In the genomic region with DNA sequence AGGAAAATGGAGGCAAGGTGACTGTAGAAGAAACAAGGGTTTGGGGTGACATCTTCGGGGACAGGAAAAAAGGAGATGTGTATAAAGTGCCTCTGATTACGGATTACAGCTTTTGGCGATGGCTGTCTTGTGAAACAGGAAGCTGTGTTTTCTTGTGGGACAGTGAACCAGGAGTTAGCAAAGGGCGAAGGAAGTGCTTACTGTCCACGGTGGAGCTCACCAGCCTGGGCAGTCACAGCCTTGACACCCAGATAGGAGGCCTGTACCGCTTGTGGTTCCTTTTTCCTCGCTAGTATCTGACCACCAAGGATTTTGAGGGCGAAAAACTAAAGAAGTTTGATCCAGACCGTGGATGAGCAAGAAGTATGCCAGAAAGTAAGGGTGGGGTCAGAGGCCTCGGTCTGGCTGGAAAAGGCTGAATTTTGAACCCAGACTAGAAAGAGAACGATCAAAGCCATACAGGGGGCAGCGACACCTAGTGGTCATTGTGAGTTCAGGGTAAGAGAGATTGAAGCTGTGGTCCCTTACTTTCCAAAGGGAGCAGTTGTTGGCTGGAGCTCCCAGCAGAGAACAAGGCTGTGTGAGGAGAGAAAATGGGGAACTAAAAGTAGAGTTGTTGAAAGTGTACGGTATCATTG, we compare ENCODE assay signal across 8 mouse cellular contexts. TPM values are rescaled to one million over a fixed set of nuclear protein-coding genes. Genes with fewer than 3 reads are reported as not detected.
DNase-seq lines count a peak whose midpoint lies in the region; ATAC-seq and TF ChIP-seq lines count a peak whose summit lies in the region.

No protein-coding gene starts in this region.

- H3K9me3 ChIP-seq in MEL (replicated peaks; ENCODE audit: insufficient read depth, low read length): no peaks in the 10 kb centered on the region
- H3K9me3 ChIP-seq in forebrain, embryonic 15.5 days: no peaks in the 10 kb centered on the region

- peak; percentile 69 for TF ChIP-seq RAD21 in MEL (IDR thresholded peaks at IDR 0.05; ENCODE audit: low read depth, low read length)

- peak; percentile 93 for DNase-seq in MEL (ENCODE audit: low read depth, low spot score)
- peak; percentile 64 for DNase-seq in cerebellum, adult 11 months
- DNase-seq in layer of hippocampus, postnatal 36 days: peak; percentile 60 to 64
- DNase-seq in lung, postnatal 4 days: peak; percentile 64 to 77
- DNase-seq in retina, postnatal 1 day: peak; percentile 86
- DNase-seq in urinary bladder, adult 18-20 months (ENCODE audit: low spot score in 2 of 2): peak; percentile 52 to 67

- peak overlapping the region; percentile 85 for H3K9ac ChIP-seq in MEL (ENCODE audit: control insufficient read depth, low read depth, low read length, poor library complexity, severe bottlenecking)
- H3K9ac ChIP-seq in forebrain, embryonic 15.5 days (replicated peaks): no peak overlapping the region

- no peak for ATAC-seq in forebrain, embryonic 15.5 days (replicated peaks)
- peak; percentile 63 to 68 for ATAC-seq in hematopoietic stem cell, adult 5-6 weeks (replicated peaks in 1 of 2; ENCODE audit: insufficient read depth in 1 of 2, low FRiP score in 2 of 2, low TSS enrichment in 1 of 2, low read depth in 1 of 2, poor library complexity in 2 of 2, severe bottlenecking in 2 of 2)

- 52% methylated on average over 13 of the region's 13 CpGs for WGBS in forebrain, embryonic 15.5 days

- peaks cover 0 to 20% of the 10 kb centered on the region in 2 experiments; a peak in 2 of 4 replicates for H3K36me3 ChIP-seq in MEL (ENCODE audit: control insufficient read depth in 1 of 2, insufficient read depth in 2 of 2, low read length in 2 of 2)
- H3K36me3 ChIP-seq in forebrain, embryonic 15.5 days: peaks cover 15% of the 10 kb centered on the region

- 0 out of 4 replicates have a peak, but pooled peaks of 1 of the 2 experiments have one; percentile 22 for TF ChIP-seq EP300 in MEL (IDR thresholded peaks at IDR 0.05; ENCODE audit: low read depth in 1 of 2, low read length in 2 of 2)

- no peak for TF ChIP-seq POLR2A in MEL (IDR thresholded peaks at IDR 0.05; ENCODE audit: control insufficient read depth in 1 of 2, insufficient read depth in 1 of 2, low read depth in 1 of 2, low read length in 2 of 2, poor library complexity in 1 of 2)

- H3K4me3 ChIP-seq in MEL (ENCODE audit: control insufficient read depth in 1 of 2, insufficient read depth in 1 of 2, low read depth in 2 of 2, low read length in 2 of 2): peak overlapping the region; percentile 79 to 85
- peak overlapping the region; percentile 4; the same call in 1 of the 2 replicates for H3K4me3 ChIP-seq in forebrain, embryonic 15.5 days

- peak; percentile 76 to 89 (median 76) for TF ChIP-seq CTCF in MEL (IDR thresholded peaks at IDR 0.05 in 2 of 3, conservative IDR thresholded peaks at IDR 0.05 in 1 of 3; ENCODE audit: control insufficient read depth in 1 of 3, insufficient read depth in 1 of 3, low read depth in 2 of 3, low read length in 3 of 3, poor library complexity in 1 of 3, severe bottlenecking in 1 of 3)

- peak overlapping the region; percentile 55 for H3K4me2 ChIP-seq in forebrain, embryonic 15.5 days (replicated peaks)

- H3K27me3 ChIP-seq in MEL (ENCODE audit: control insufficient read depth in 1 of 2, insufficient read depth in 2 of 2, low read length in 2 of 2): no peaks in the 10 kb centered on the region
- H3K27me3 ChIP-seq in forebrain, embryonic 15.5 days: no peaks in the 10 kb centered on the region

- peak overlapping the region; percentile 84 for H3K27ac ChIP-seq in MEL (ENCODE audit: control insufficient read depth, low read depth, low read length)
- H3K27ac ChIP-seq in forebrain, embryonic 15.5 days (replicated peaks): no peak overlapping the region

- peaks cover 11% of the 10 kb centered on the region for H3K79me2 ChIP-seq in MEL (ENCODE audit: control insufficient read depth, insufficient read depth, low read length, poor library complexity)

- peaks cover 3 to 15% of the 10 kb centered on the region in 2 experiments for H3K4me1 ChIP-seq in MEL (ENCODE audit: control insufficient read depth in 1 of 2, insufficient read depth in 2 of 2, low read length in 2 of 2)
- peaks cover 18% of the 10 kb centered on the region for H3K4me1 ChIP-seq in forebrain, embryonic 15.5 days

TF ChIP-seq in MEL, 35 proteins besides CTCF, POLR2A, EP300 and RAD21:
- TF ChIP-seq MYB (IDR thresholded peaks at IDR 0.05; ENCODE audit: low read depth, low read length): no peak
- TF ChIP-seq HCFC1 (IDR thresholded peaks at IDR 0.05; ENCODE audit: low read depth, low read length): peak; percentile 49; the same call in 1 of the 2 replicates
- peak; percentile 73 for TF ChIP-seq SMC3 (IDR thresholded peaks at IDR 0.05; ENCODE audit: low read depth, low read length)
- no peak for TF ChIP-seq CHD1 (IDR thresholded peaks at IDR 0.05; ENCODE audit: low read depth, low read length)
- TF ChIP-seq BHLHE40 (IDR thresholded peaks at IDR 0.05; ENCODE audit: borderline replicate concordance, low read depth, low read length): no peak
- TF ChIP-seq RCOR1 (IDR thresholded peaks at IDR 0.05; ENCODE audit: low read depth, low read length): peak; percentile 66; the same call in 1 of the 2 replicates
- TF ChIP-seq ZNF384 (IDR thresholded peaks at IDR 0.05; ENCODE audit: low read depth, low read length): no peak
- peak; percentile 58 for TF ChIP-seq ZC3H11A (IDR thresholded peaks at IDR 0.05; ENCODE audit: low read depth, low read length)
- TF ChIP-seq ZKSCAN1 (IDR thresholded peaks at IDR 0.05; ENCODE audit: low read depth, low read length): no peak
- no peak for TF ChIP-seq ZMIZ1 (IDR thresholded peaks at IDR 0.05; ENCODE audit: low read depth, low read length)
- peak; percentile 68; the same call in 1 of the 2 replicates for TF ChIP-seq SIN3A (IDR thresholded peaks at IDR 0.05; ENCODE audit: low read length)
- TF ChIP-seq JUND (IDR thresholded peaks at IDR 0.05; ENCODE audit: low read depth, low read length): 0 out of 2 replicates have a peak, but pooled peaks have one; percentile 49

RNA-seq across cellular contexts. Expression of gene Gng10, which starts 1.7 kb away (rescaled TPM):
- total RNA-seq in MEL (2012; rRNA removed): 54.0 and 59.1 TPM in 2 replicates
- polyA plus RNA-seq in MEL (2012; ENCODE audit: insufficient read depth in 1 of 2, insufficient read length in 2 of 2, low read depth in 1 of 2, low replicate concordance in 2 of 2, missing spikeins in 1 of 2): 10 to 100 TPM in 1 of 2 experiments, not detected in 1; 51.2 TPM
- polyA plus RNA-seq in forebrain, embryonic 15.5 days (2015; fragmentation: Nextera tagmentation; extraction: Ambion mirVana): 196 and 207 TPM in 2 replicates
- 82.1 and 96.4 TPM in 2 replicates for total RNA-seq in hematopoietic stem cell, adult 5-6 weeks (2017)
- 100 to 1,000 TPM in 1 of 2 experiments, 10 to 100 TPM in 1; 95.6 to 105 TPM for total RNA-seq in layer of hippocampus, postnatal 36 days (2021)

RNA-seq across cellular contexts. Expression of gene Gm20503, which starts 33.6 kb away (rescaled TPM):
- not detected in 2 replicates for total RNA-seq in MEL (2012; rRNA removed)
- polyA plus RNA-seq in MEL (2012; ENCODE audit: insufficient read depth in 1 of 2, insufficient read length in 2 of 2, low read depth in 1 of 2, low replicate concordance in 2 of 2, missing spikeins in 1 of 2): 1 to 10 TPM in 1 of 2 experiments, not detected in 1; 3.3 TPM
- 3.6 and 5.9 TPM in 2 replicates for polyA plus RNA-seq in forebrain, embryonic 15.5 days (2015; fragmentation: Nextera tagmentation; extraction: Ambion mirVana)
- not detected in 2 replicates for total RNA-seq in hematopoietic stem cell, adult 5-6 weeks (2017)
- total RNA-seq in layer of hippocampus, postnatal 36 days (2021): 1 to 10 TPM; 1.1 to 2.8 TPM

RNA-seq across cellular contexts. Expression of gene Dnajc25, which starts 41.7 kb away (rescaled TPM):
- total RNA-seq in MEL (2012; rRNA removed): 6.2 and 6.6 TPM in 2 replicates
- polyA plus RNA-seq in MEL (2012; ENCODE audit: insufficient read depth in 1 of 2, insufficient read length in 2 of 2, low read depth in 1 of 2, low replicate concordance in 2 of 2, missing spikeins in 1 of 2): 10 to 100 TPM in 1 of 2 experiments, not detected in 1; 11.8 TPM
- polyA plus RNA-seq in forebrain, embryonic 15.5 days (2015; fragmentation: Nextera tagmentation; extraction: Ambion mirVana): 3.3 and 5.1 TPM in 2 replicates
- 11.1 and 16.5 TPM in 2 replicates for total RNA-seq in hematopoietic stem cell, adult 5-6 weeks (2017)
- 1 to 10 TPM; 4.4 to 6.6 TPM for total RNA-seq in layer of hippocampus, postnatal 36 days (2021)

RNA-seq across cellular contexts. Expression of gene Ptgr1, which starts 49.7 kb away (rescaled TPM):
- 11.7 and 14.7 TPM in 2 replicates for total RNA-seq in MEL (2012; rRNA removed)
- polyA plus RNA-seq in MEL (2012; ENCODE audit: insufficient read depth in 1 of 2, insufficient read length in 2 of 2, low read depth in 1 of 2, low replicate concordance in 2 of 2, missing spikeins in 1 of 2): 10 to 100 TPM in 1 of 2 experiments, not detected in 1; 20.6 TPM
- polyA plus RNA-seq in forebrain, embryonic 15.5 days (2015; fragmentation: Nextera tagmentation; extraction: Ambion mirVana): 4.0 and 4.2 TPM in 2 replicates
- total RNA-seq in hematopoietic stem cell, adult 5-6 weeks (2017): 2.5 and 10.8 TPM in 2 replicates
- total RNA-seq in layer of hippocampus, postnatal 36 days (2021): 1 to 10 TPM; 3.6 to 4.2 TPM
